8 mouse cellular contexts compared by ENCODE assay signal in genomic region chr4:55349452-55350218, GRCm38 (mm10). TPM values are rescaled to one million over a fixed set of nuclear protein-coding genes. Genes with fewer than 3 reads are reported as not detected.
DNase-seq lines count a peak whose midpoint lies in the region; ATAC-seq lines count a peak whose summit lies in the region.

Rad23b (plus strand) TSS chr4:55350043.

- under 1% methylated on average over 76 of the region's 77 CpGs for WGBS in intestine, embryonic 14.5 days

- H3K9ac ChIP-seq in intestine, embryonic 14.5 days (ENCODE audit: low read length): peak within 1 kb of the TSS; percentile 95

- peak; percentile 99 for ATAC-seq in intestine, embryonic 14.5 days (replicated peaks; ENCODE audit: low FRiP score, low TSS enrichment, low read depth)

- peak within 1 kb of the TSS; percentile 72 for H3K4me2 ChIP-seq in intestine, embryonic 14.5 days (ENCODE audit: low read length)

- DNase-seq in adrenal gland, adult (ENCODE audit: inconsistent age in 2 of 2, low spot score in 1 of 2): peak; percentile 100
- DNase-seq in embryo, embryonic 10.5 days (ENCODE audit: low spot score): peak; percentile 98
- DNase-seq in gastrocnemius, postnatal 25 days: peak; percentile 100
- DNase-seq in intestine, embryonic 14.5 days (ENCODE audit: low spot score): peak; percentile 99
- peak; percentile 100 for DNase-seq in left cerebral cortex, postnatal 14 days (ENCODE audit: low spot score in 2 of 2)
- peak; percentile 100 for DNase-seq in mesoderm, embryonic 11.5 days (ENCODE audit: low read depth, low spot score)
- peak; percentile 100 for DNase-seq in right cerebral cortex, postnatal 36 days (ENCODE audit: low spot score in 2 of 2)
- peak; percentile 99 for DNase-seq in yolk sac, embryonic 10.5 days (ENCODE audit: low spot score)

- peaks cover 12% of the 10 kb centered on the region for H3K4me1 ChIP-seq in intestine, embryonic 14.5 days (replicated peaks; ENCODE audit: control insufficient read depth, insufficient read depth, low read length)

- intact Hi-C loops in left cerebral cortex, postnatal 14 days (cut with DNase I): no loop called here

- H3K27me3 ChIP-seq in intestine, embryonic 14.5 days (replicated peaks; ENCODE audit: control insufficient read depth, insufficient read depth, low read length): no peaks in the 10 kb centered on the region

- no peaks in the 10 kb centered on the region for H3K36me3 ChIP-seq in intestine, embryonic 14.5 days (ENCODE audit: control insufficient read depth, insufficient read depth, low read length)

- H3K27ac ChIP-seq in intestine, embryonic 14.5 days (ENCODE audit: low read depth): peak within 1 kb of the TSS; percentile 87

- H3K4me3 ChIP-seq in intestine, embryonic 14.5 days (ENCODE audit: low read depth, low read length): peak within 1 kb of the TSS; percentile 98

- H3K9me3 ChIP-seq in intestine, embryonic 14.5 days (ENCODE audit: control insufficient read depth, low read length): no peaks in the 10 kb centered on the region

RNA-seq across cellular contexts. Expression of gene Rad23b, which starts in this region (rescaled TPM):
- 100 to 1,000 TPM in 1 of 2 experiments, 10 to 100 TPM in 1; 99.6 to 101 TPM for total RNA-seq in gastrocnemius, postnatal 25 days (2021)
- polyA plus RNA-seq in intestine, embryonic 14.5 days (2014; fragmentation: Nextera tagmentation; extraction: Ambion mirVana): 70.6 and 70.8 TPM in 2 replicates
- 100 to 1,000 TPM; 206 to 211 TPM for total RNA-seq in left cerebral cortex, postnatal 14 days (2021)

Comparison
In these comparisons a context has a peak if more than half of its experiments do, and no peak if none do; other contexts are left out.
1. Peak in every context shown above with its lines: DNase-seq, ATAC-seq, H3K4me3 ChIP-seq and H3K27ac ChIP-seq.